26 mouse cellular contexts compared by ENCODE assay signal in the genomic region with DNA sequence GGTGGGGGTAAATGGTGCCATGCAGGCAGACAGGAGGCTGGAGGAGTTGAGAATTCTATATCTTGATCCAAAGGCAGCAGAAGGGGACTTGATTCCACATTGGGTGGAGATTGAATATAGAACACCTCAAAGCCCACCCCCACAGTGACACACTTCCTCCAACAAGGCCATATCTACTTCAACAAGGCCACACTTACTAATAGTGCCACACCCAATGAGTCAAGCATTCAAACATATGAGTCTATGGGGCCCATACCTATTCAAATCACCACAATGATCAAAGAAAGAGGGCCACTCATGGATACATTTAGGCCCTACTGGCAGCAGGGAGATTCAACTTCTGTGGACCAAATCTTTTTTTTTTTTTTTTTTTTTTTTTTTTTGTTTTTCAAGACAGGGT.
"Had no signal": no experiment of that assay in that cellular context is flagged by ENCODE, and none has a peak within 500 bp of the region (broad histone marks: within the 10 kb centered on the region; RNA-seq: fewer than 3 reads in every experiment).

No protein-coding gene starts in this region.

- H3K4me3 ChIP-seq: gastrocnemius, adult 2 months; heart, adult 2 months; heart, embryonic 13.5 days; heart, embryonic 15.5 days; hindbrain, embryonic 13.5 days; hindbrain, embryonic 15.5 days; kidney, embryonic 15.5 days; limb, embryonic 13.5 days; limb, embryonic 15.5 days had no signal

- H3K9me3 ChIP-seq: heart, embryonic 15.5 days; limb, embryonic 15.5 days had no signal

- H3K36me3 ChIP-seq: heart, embryonic 13.5 days; heart, embryonic 15.5 days; hindbrain, embryonic 13.5 days; hindbrain, embryonic 15.5 days; kidney, embryonic 15.5 days; limb, embryonic 13.5 days; limb, embryonic 15.5 days had no signal

- H3K27ac ChIP-seq: gastrocnemius, adult 2 months; heart, adult 2 months; heart, embryonic 13.5 days; heart, embryonic 15.5 days; hindbrain, embryonic 13.5 days; hindbrain, embryonic 15.5 days; hindbrain, postnatal 0 days; kidney, embryonic 15.5 days; kidney, postnatal 0 days; limb, embryonic 13.5 days; limb, embryonic 15.5 days had no signal

- ATAC-seq: hindbrain, postnatal 0 days; intestine, embryonic 16.5 days had no signal

- H3K4me2 ChIP-seq: heart, embryonic 11.5 days; heart, embryonic 13.5 days; heart, embryonic 15.5 days; hindbrain, embryonic 13.5 days; hindbrain, embryonic 15.5 days; kidney, embryonic 15.5 days; limb, embryonic 13.5 days; limb, embryonic 15.5 days had no signal

- H3K9ac ChIP-seq: heart, embryonic 13.5 days; heart, embryonic 15.5 days; hindbrain, embryonic 13.5 days; hindbrain, embryonic 15.5 days; kidney, embryonic 15.5 days; limb, embryonic 13.5 days; limb, embryonic 15.5 days had no signal

- H3K27me3 ChIP-seq: heart, embryonic 13.5 days; heart, embryonic 15.5 days; hindbrain, embryonic 13.5 days; hindbrain, embryonic 15.5 days; kidney, embryonic 15.5 days; limb, embryonic 13.5 days; limb, embryonic 15.5 days had no signal

- H3K4me1 ChIP-seq: heart, embryonic 13.5 days; heart, embryonic 15.5 days; hindbrain, embryonic 13.5 days; hindbrain, embryonic 15.5 days; kidney, embryonic 15.5 days; limb, embryonic 13.5 days; limb, embryonic 15.5 days had no signal

- DNase-seq: gastrocnemius, adult 2 months; gastrocnemius, postnatal 14 days; gastrocnemius, postnatal 36 days; heart, adult 11 months; heart, adult 2 months; heart, postnatal 14 days; heart, postnatal 36 days; kidney, adult 11 months; kidney, adult 2 months; kidney, adult 9 months; kidney, postnatal 14 days; kidney, postnatal 36 days; layer of hippocampus, adult 9-11 months; layer of hippocampus, postnatal 36 days; left cerebral cortex, postnatal 4 days had no signal
